Mouse (Mus musculus) layer of hippocampus, adult 11-12 months (tissue): ENCODE measurements around the gene Arid5a.

ENCODE experiments used
- DNase-seq: peaks from one replicate; pipeline ENCODE4 v3.0.0; 2022; ENCODE audit warnings: low spot score

Arid5a gene

DNA sequence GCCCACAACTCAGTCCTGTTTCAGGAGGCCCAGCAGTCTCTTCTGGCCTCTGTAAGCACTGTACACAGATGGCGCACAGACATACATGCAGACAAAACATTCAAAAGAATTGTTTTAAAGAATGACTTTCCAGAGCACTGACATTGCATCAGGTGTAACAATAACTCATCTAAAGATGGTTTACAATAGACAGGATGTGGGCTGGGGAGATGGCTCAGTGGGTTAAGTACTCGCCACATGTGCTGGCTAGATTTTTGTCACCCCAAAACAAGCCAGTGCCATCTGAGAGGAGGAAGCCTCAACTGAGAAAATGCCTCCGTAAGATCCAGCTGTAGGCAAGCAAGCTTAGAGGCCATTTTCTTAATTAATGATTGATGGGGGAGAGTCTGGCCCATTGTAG lies 13.1 kb upstream of the Arid5a start:
- DNase-seq: no peak

DNA sequence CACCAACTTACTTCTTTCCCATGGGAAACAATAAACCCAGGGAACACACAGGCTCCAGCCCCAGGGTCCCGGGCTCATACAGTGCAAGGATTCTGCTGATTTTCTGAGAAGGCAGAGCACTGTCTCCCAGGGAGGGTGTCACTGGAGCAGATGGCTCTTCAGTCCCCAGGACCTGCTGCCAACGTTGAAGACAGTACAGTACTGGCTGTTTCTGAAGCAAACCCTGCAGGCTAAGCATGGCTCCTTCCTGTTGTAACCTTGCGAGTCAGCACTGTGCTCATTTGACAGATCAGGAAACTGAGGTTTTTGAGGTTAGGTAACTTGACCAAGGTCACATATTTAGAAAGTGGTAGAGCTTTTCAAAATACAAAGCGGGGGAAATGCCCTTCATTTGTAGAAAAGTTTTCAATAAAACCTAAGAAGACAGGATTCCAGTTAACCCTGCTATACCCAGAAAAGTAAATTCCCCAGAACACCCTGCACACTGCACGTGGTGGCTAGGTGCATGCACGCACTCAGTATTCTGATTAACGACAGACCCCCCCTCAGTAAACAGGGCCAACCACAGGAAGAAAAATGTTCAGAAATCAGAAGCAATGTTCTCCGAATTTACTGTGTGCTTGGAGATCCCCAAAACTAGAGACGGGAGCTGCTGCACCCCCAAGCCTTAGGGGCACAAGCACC lies 10.9 kb upstream of the Arid5a start:
- DNase-seq: no peak

DNA sequence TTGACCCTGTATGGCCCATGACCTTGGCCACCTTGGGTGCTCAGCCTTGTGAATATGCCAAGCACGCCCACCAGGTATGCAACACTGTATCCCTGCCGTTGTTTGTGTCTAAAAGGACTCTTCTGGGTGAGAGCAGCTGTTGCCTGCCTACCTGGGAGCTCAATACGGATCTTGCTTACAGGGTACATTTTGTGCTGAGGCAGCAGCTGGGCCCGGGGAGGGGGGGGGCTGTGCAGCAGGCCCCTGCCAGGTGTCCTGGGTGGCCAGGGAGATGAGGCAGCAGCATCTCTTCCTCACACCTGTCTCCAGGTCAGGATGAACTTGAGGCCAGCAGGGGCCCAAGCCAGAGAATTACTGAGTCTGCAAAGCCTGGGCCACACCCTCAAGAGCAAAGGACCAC lies 9.4 kb upstream of the Arid5a start:
- DNase-seq: no peak

DNA sequence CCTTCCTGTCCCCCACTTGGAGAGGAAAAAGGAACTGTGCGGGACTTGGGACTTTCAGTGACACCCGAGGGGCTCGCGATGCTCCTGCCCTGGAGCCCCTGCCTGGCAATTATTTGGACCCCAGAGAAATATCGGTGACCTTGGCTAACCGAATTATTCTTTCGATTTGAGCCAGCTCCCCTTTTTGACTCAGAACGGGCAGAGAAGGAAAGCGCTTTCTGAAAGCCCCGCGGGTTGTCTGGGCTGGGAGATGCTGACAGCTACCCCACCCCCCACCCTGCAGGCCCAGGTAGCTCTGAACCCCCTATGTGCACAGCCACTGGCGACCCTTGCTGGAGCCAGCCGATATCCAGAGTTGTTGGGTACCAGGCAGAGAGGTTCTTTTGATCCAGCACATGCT lies 8.4 kb upstream of the Arid5a start:
- no peak for DNase-seq

DNA sequence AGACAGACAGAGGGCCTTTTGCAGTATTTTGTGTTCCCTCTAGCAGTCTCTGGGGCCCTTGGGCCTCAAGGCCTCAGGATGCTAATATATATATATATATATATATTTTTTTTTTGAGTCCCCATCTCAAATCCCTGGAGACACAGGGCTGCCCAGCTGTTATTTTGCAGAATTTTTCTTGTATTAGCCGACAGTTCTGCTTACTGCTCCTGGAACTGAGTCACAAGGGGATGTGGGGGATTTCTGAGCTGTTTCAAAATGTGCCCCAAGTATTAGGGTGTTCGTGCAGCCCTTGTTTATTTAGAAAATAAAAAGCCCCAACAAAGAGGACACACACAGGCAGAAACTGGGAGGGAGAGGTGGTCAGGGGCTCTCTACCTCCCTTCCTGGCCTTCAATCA lies 7.9 kb upstream of the Arid5a start:
- DNase-seq: no peak

DNA sequence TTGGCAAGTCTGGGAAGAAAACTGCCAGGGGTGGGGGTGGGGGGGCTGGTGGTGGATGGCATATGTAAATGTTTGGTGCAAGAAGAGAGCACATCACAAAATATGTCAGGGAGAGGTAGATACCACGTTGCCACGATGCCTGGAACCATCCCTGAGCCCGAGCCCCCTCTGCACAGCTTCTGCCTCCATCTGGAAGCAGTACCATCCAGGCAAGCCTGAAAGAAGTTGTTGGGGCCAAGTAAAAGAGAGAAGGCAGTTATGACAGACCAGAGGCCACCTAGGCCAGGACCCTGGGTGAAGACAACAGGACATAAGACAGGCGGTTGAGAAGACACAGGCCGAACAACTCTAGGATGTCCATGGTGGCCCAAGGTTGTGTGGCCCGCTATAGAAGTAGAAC lies 7.0 kb upstream of the Arid5a start:
- no peak for DNase-seq

DNA sequence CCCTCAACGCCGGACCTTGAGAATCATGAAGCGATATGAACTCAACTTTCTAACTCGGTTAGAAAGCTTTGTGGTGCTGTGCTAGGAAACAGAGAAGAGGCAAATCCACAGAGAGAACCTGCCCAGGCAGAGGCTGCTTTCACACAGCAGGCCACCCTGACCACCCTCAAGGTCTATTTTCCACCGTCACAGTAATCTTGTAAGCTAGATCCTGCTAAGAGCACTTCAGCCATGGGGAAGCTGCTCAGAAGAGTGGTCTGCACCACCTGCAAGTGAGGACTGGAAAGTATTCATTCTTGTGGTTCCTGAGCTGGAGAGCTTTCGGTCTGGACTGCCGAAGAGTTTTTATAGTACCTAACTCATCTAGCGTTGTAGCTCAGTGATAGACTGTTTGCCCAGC lies 5.3 kb upstream of the Arid5a start:
- no peak for DNase-seq

DNA sequence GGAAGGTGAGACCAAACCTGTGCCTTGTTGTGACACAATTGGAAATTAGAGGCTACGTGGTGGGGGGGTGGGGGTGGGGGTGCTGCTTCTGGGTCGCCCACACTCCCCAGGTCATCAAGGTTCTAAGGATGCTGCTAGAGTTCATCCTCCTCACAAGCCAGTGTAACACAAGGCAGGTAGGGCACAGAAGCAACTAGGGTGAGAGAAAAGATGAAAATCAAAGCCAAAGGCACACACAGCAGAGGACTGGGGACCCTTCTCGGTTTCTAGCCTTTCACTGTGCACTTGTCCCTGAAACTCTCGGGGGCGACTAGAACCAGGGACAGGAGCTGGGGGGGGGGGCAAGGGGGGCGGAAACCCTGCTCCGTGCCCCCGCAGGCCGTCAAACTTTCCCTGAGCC lies 4.6 kb upstream of the Arid5a start:
- no peak for DNase-seq

DNA sequence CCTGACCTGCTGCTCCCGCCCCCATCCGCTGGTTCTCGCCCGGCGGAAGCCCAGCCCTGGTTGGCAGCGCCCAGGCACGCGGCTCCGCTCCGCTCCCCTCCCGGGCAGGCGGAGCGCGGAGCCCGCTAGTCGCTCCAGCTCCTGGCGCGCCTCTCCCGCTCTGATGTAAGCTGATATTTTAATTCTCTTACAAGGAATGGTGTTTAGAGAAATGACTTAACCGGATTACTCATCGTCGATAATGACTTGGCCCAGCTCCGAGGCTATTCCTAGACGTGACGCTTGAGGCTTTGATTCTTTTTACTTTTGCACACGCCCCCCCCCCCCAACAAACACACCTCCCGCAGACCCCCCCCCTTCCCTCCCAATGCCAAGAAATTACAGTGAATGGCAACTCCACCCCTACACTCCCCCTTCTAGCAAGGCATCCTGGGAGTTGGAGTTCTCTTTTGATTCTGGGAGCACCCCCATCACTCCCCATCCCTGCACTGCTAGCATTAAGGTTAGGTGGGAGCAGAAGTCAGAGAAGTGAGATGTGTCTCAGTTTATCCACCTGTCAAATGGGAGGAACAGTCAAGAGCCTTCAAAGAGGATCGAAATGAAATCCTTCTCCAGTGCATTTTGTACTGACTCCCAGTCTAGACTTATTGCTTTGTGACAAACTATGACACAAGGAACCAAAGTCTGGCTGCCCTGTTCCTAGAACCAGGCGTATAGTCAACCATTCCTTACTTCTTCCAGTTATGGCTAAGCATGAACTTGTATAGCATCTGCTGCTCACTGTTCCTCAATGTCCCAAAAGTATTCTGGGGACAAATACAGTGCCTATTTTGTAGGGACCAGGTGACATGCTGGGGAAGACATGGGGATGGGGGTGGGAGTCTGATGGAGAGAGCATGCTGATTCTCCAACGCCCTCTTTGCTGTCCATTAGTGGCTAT lies 3.9 kb upstream of the Arid5a start:
- DNase-seq: peak; percentile 82

DNA sequence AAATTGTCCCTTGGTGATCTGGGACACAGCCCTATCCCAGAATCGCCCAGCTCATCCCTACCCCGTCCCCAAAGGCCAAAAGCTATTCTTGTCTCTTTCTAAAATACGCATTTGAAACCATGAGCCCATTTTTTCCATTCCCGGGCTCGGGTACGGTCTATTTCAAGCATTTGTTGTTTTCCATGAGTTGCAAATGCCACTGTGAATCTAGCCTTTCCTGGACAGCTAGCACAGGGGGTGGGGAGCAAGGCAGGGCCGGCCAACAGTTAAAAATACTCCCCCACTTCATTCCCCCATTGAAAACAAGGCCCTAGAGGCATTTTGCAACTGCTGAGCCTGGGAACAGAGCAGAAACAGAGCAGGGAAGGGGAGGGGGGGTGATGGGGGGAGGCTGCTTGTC lies 2.8 kb upstream of the Arid5a start:
- no peak for DNase-seq

DNA sequence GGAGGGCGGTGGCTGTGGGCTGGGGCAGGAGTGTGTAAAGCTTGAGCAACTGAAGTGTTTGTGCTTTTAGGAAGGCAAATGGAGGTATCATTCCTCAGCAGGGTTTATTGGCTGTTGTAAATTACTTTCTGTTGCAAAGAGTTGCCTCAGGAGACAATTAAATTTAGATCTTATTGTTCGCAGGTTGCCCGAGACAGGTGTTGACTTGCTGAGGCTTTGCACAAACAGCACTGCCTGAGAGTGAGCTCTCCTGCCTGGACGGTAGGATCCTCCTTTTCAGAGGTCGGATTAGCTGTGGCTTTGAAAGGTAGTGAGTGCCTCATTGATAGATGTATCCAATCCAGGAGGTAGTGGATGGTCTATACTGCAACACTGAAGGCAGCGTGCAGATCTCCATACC lies 1.4 kb upstream of the Arid5a start:
- no peak for DNase-seq

DNA sequence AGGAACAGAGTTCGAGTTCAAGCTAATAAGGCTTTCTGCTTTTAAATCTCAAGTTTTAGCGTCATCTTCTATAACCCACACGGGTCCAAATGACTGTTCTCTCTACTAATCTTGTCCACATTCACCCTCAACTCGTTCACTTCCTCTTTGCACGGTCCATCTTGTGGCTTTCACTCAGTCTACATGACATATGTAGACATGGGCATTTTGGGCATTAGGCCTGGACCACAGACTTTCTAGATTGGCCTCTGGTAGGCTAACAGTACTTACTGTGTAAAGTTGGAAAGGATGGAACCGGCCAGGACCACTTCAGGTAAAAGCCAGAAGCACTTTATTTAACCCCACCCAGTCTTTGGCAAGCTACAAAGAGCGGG lies 425 bp upstream of the Arid5a start:
- DNase-seq: peak; percentile 40

DNA sequence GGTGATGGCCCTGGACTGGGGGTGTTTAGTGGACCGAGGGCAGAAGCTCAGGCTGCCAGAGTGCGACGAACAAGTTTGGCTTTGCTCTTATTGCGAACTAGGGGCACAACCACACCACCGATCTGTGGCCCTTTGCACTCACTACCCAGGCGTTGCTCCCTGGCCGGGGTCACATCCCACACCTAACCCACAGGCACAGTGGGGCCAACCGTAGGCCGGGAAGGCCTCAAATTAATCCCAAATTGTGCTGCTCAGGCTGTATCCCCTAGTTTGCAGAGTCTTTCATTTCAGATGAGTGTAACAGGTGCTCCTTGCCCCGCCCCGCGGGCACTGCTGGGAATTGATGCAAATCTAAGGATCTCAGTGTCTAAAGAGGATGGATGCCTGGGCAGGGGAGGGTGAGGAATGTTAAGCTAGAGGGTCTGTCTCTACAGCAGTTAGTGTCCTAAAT lies 943 bp downstream of the Arid5a start:
- DNase-seq: no peak

DNA sequence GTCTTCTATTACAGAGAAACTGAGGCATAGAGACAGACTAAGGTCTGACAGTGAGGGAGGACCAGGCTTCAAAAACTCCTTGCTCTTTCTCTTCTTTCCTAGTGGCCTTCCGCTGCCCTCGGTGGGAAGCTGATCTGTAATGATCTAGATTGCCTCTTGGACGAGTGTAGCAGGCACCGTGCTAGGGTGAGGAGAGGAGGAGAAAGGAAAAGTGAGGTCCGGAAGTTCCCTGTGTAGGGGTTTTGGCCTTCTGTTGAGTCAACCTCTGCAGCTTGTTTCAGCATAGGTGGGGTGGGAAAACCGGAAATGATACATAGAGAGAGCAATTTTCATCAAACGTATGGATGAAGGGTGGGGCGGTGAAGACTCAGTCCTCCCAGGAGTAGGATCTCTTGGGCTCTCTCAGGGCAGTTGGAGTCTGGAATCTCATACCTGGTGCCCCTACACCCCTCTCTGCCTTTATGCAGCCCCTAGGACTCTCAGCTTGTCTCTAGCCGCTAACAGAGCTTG lies 1.5 kb downstream of the Arid5a start:
- DNase-seq: no peak

DNA sequence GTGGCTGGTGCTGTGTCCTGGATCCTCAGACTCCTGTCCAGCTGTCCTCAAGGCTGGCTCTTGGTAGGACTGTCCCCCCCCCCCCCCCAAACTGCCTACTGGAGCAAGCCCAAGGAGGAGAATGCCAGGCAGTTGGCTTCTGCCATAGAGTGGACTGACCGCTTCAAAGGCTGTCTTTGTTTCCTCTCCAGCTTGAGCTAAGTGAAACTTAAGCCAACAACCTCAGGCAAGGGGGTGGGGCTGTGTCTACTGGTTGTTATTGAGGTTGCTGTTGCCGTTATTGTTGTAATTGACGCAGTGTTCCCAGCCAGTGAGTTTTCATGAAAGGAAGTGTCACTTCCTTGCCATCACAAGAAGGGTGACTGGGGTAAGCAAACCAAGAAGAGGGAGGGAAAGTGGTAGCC lies 2.0 kb downstream of the Arid5a start:
- DNase-seq: peak; percentile 62

DNA sequence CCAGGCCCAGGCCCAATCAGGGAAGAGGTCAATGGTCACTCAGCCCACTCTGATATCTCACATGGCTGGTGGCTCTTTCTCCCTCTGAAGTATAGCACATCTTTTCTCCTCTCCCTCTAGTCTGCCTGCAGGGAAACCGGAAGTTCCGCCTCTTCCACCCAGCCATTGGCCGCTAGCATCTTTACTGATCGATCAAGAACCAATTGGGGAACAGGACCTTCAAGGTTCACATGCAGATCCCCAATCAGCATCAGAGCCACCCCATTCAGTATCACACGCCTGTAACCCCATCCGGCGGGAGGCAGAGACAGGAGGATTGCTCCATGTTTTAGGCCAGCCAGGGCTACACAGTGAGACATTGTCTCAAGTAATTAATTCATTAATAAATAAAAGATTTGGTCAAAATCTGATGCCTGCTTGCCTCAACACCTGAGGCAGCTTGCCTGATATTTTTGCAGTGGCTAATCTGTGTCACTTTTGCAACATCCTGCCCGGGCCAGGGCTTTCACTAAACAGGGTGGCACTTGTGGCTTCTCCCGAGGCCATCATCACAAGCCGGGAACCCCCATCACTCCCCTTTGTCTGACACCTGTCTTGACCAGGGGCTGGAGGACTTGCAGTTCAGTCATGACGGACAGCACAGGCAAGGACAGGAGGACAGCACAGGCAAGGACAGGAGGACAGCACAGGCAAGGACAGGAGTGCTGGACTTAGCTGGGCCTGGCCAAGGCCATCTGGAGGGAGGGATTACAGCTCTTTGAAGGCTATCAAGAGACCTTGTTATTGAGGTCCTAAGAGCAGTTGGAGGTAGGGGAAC lies 7.6 kb downstream of the Arid5a start:
- DNase-seq: no peak

DNA sequence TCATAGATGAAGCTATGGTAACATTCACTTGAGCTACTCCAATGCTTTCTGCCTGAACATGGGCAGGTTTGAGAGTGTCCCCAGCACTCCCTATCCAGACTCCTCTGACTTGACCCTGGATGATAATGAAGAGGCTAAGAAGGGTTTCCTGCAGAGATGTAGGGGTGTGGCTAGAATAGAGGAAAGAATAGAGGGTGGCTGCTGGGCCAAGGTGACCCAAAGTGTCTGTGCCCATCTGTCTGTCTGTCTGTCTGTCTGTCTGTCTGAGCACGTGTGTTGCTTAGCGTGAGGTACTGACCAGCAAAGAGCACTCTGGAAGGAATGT lies 8.2 kb downstream of the Arid5a start:
- no peak for DNase-seq

DNA sequence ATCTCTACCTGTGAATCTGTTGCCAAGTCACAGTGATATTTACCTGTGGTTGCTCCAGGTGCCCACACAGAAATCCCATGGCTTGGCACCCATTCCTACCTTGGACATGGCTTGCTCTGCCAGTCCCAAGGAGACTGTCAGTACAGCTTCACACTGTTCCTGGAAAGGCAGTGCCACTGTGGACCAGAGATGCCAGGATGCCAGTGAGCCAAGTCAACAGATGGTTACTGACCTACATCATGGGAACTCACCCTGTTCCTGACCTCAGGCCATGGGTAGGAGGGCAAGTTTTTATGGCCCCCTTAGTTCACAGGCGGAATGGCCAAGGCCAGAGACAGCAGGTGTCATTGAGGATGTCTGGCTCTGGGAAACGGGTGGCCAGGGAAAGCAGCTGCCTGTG lies 13.6 kb downstream of the Arid5a start:
- no peak for DNase-seq

DNA sequence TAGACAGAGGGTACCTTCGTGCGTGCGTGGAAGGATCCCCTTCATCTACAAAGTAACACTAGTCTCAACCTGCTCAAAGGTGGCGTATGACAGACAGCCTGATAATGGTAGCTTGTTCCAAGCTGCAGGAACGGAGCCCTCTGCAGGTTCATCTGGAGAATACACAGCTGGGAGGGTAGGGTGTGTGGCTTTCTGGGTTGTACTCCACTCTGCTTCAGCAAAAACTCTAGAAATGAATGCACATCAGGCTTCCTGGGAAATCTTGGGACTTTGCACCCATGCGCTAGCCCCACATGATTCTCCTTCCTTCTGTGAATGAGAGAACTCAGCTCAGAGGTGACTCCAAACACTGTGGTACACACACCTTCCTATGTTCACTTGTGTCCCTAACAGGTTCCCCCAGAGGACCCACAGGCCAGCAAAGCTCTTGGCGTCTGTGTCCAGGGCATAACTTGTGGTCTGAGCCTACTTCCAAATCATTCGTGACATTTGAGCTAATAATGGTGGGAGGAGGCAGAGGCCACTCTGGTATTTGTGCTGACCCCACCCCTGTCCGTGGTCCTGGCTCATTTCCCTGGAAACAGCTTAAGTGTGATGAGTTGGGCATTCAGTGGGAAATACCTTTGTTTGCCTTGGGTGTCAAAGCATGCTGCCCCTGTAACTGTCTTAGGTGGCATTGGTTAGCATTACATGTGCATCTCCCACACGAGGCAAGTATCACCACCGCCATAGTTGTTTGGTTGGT lies 14.5 kb downstream of the Arid5a start:
- DNase-seq: no peak

DNA sequence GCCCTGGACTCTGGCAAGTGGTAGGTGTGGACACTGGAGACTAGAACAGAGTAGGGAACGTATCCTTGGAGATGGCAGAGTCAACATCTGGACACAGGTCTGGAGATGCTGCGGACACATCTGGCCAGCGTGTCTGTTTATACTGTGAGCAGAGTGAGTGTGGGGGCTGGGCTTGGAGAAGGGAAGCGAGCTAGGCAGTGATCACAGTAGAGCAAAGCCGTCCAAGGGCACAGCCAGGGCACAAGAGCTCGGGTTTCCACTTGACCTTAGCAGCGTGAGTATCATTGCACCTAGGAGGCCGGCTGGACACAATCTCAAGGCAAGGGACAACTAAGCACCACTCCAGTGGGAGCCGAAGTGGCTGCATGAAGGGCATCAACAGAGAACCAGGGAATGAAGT lies 15.5 kb downstream of the Arid5a start:
- no peak for DNase-seq

DNA sequence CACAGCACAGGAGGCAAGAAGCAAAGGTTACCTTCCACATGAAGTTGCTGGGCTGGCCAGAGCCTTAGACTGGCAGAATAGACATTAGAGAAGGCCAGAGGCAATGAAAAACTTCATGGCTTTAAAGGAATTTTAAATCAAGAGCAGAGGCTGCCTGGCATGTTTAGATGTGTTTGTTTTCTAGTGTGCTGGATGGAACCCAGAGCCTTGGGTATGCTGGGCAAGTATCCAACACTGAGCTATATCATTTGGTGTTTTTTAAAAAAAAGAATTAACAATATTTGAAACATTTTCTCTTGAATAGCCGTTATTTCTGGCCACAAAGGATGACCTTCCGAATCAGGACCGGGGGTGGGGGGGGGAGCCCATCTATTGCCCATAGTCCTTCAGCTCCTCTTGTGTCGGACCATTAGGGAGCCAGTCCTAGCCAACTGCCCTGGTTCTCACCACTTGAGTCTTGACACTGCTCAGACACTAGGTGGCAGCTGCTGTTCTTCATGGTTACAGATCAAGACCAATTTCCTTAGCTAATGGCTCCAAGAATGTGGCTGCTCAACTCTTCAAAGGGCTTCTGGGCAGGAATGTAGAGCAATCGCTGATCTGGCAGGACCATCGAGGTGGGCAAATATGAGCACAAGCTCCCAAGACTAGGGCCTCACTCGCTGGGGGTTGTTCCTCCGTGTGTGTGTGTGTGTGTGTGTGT lies 16.4 kb downstream of the Arid5a start:
- peak; percentile 72 for DNase-seq
